Mouse (Mus musculus) embryonic facial prominence, embryonic 12.5 days (tissue): ENCODE measurements around the gene Olfr113. TPM values are rescaled to one million over a fixed set of nuclear protein-coding genes. Genes with fewer than 3 reads are reported as not detected.

ENCODE experiments used
- polyA plus RNA-seq: library from polyadenylated mRNA; unstranded; fragments of >200 nt; fragmentation: Nextera tagmentation; extraction: Ambion mirVana; gene quantifications from 2 replicates; pipeline ENCODE4 v1.2.1, GENCODE M21; 2016

The Olfr113 gene
- polyA plus RNA-seq, 1 experiment from 2014 or later = not detected

Other genes starting within 250 kb of the Olfr113 start
- not detected in 2 replicates for gene Olfr103, start 238.0 kb downstream of the Olfr113 start, polyA plus RNA-seq
- not detected in 2 replicates for gene Olfr104-ps, start 218.1 kb downstream of the Olfr113 start, polyA plus RNA-seq
- not detected in 2 replicates for gene Olfr105-ps, start 198.6 kb downstream of the Olfr113 start, polyA plus RNA-seq
- not detected in 2 replicates for gene Olfr106-ps, start 187.3 kb downstream of the Olfr113 start, polyA plus RNA-seq
- not detected in 2 replicates for gene Olfr107, start 178.4 kb downstream of the Olfr113 start, polyA plus RNA-seq
- not detected in 2 replicates for gene Olfr108, start 132.2 kb downstream of the Olfr113 start, polyA plus RNA-seq
- not detected in 2 replicates for gene Olfr109, start 118.7 kb downstream of the Olfr113 start, polyA plus RNA-seq
- not detected in 2 replicates for gene H2-M2, start 94.1 kb downstream of the Olfr113 start, polyA plus RNA-seq
- not detected in 2 replicates for gene Olfr110, start 85.2 kb downstream of the Olfr113 start, polyA plus RNA-seq
- not detected in 2 replicates for gene Olfr111, start 69.6 kb downstream of the Olfr113 start, polyA plus RNA-seq
- gene Olfr112, start 8.2 kb downstream of the Olfr113 start, polyA plus RNA-seq = not detected in 2 replicates
- gene Olfr114, start 15.1 kb upstream of the Olfr113 start, polyA plus RNA-seq = not detected in 2 replicates
- gene Olfr115, start 49.4 kb upstream of the Olfr113 start, polyA plus RNA-seq = not detected in 2 replicates
- not detected in 2 replicates for gene Olfr116, start 49.5 kb upstream of the Olfr113 start, polyA plus RNA-seq
- not detected in 2 replicates for gene Olfr117, start 86.1 kb upstream of the Olfr113 start, polyA plus RNA-seq
- gene Olfr118, start 89.3 kb upstream of the Olfr113 start, polyA plus RNA-seq = not detected in 2 replicates
- gene Olfr119, start 118.9 kb upstream of the Olfr113 start, polyA plus RNA-seq = not detected in 2 replicates
- gene Olfr120, start 144.1 kb upstream of the Olfr113 start, polyA plus RNA-seq = not detected in 2 replicates
- gene Olfr121, start 171.2 kb upstream of the Olfr113 start, polyA plus RNA-seq = not detected in 2 replicates
- not detected in 2 replicates for gene Olfr122, start 190.9 kb upstream of the Olfr113 start, polyA plus RNA-seq
- gene Olfr123, start 215.9 kb upstream of the Olfr113 start, polyA plus RNA-seq = not detected in 2 replicates
- gene Olfr124, start 222.2 kb upstream of the Olfr113 start, polyA plus RNA-seq = not detected in 2 replicates